Mouse (Mus musculus) embryo, embryonic 11 days (tissue): ENCODE results near the gene Sox18.
A peak's percentile ranks its signal among the peaks of the same experiment; 100 is the strongest.

Experiments
- DNase-seq: peaks from one replicate; pipeline ENCODE4 v3.0.0-alpha.2; 2015

Gene Sox18

GRCm38 (mm10) chr2:181645666-181646065, 25.8 kb downstream of the Sox18 start:
- no peak for DNase-seq

DNA sequence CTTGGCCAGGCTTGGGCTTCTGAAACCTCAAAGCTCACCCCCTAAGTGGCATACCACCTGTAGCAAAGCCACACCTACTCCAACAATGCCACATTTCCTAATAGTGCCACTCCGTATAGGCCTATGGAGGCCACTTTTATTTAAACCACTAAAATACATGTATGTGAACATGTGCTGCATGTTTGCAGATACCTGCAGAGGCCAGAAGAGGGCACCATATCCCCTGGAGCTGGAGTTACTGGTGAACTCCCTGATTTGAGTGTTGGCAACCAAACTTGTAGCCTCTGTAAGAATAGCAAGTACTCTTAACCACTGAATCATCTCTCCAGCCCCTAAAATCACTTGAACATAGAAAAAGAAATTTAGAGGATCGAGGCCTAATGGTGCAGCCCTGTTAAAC, 27.1 kb downstream of the Sox18 start:
- peak; percentile 55 for DNase-seq

DNA sequence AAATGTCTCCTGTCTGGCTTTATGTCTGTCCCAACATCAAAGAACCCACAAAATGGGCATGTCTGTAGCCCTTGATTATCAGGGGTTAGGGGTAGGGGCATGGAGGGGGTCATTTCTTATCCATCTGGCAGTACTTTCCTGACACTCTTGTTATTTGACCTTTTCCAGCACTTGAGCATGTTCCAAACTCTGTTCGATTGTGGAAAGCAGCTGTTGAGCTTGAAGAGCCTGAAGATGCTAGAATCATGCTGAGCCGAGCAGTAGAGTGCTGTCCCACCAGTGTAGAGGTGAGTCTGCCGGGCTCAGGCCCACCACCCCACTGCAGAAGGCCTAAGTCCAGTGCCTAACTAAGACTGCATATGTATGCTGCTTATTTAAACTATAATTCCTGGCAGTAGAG, 35.6 kb downstream of the Sox18 start:
- DNase-seq, result no peak

GRCm38 (mm10) chr2:181632624-181633023, 38.8 kb downstream of the Sox18 start:
- DNase-seq, result no peak

GRCm38 (mm10) chr2:181628471-181628870, 43.0 kb downstream of the Sox18 start:
- DNase-seq, result no peak

DNA sequence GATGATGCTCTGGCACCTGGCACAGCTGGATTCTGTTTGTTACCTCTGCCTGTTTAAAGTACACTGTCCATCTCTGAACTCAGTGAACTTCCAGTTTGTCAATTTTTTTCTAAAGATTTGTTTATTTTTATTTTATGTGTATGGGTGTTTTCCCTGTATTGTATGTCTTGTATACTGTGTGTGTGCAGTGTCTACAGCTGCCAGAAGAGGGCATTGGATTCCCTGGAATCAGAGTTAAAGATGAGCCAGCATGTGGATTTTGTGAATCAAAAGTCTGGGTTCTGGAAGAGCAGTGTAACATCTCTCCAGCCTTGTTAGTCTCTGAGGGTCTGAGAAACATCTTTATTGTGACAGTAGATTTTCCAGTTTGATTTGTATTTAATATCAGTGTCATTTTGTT, 48.0 kb downstream of the Sox18 start:
- DNase-seq, result peak; percentile 20
